Mouse (Mus musculus) embryonic facial prominence, embryonic 14.5 days (tissue): Measurements from ENCODE around the gene Ctsf. TPM values are rescaled to one million over a fixed set of nuclear protein-coding genes. Genes with fewer than 3 reads are reported as not detected.
A peak's percentile ranks its signal among the peaks of the same experiment; 100 is the strongest.

Experiments
- ATAC-seq: fragments of 200-750 bp; cut with Nextera tagmentation; 2 replicates; pipeline ENCODE4 v1.8.0; 2017; ENCODE audit warnings: low read depth, moderate number of reproducible peaks, moderate TSS enrichment
- DNase-seq: peaks from one replicate; pipeline ENCODE4 v3.0.0-alpha.2; 2015; ENCODE audit warnings: low spot score
- H3K27ac ChIP-seq: fragments of 300-500 bp; sonication (generic); replicated peaks from 2 replicates; pipeline ENCODE4 v1.5.1; 2014; ENCODE audit warnings: low read depth, mild to moderate bottlenecking, low read length, moderate library complexity
- H3K27me3 ChIP-seq: fragments of 300-500 bp; sonication (generic); replicated peaks from 2 replicates; pipeline ENCODE4 v1.6.1; 2014; ENCODE audit warnings: low read length; ENCODE audit not compliant: control insufficient read depth, insufficient read depth
- H3K36me3 ChIP-seq: fragments of 300-500 bp; sonication (generic); 2 replicates; pipeline ENCODE4 v1.6.1; 2014; ENCODE audit warnings: low read length, mixed read lengths; ENCODE audit not compliant: control insufficient read depth, insufficient read depth
- H3K4me1 ChIP-seq: fragments of 300-500 bp; sonication (generic); 2 replicates; pipeline ENCODE4 v1.6.1; 2014; ENCODE audit warnings: antibody characterized with exemption, low read length; ENCODE audit not compliant: control insufficient read depth, insufficient read depth
- H3K4me2 ChIP-seq: fragments of 300-500 bp; sonication (generic); 2 replicates; pipeline ENCODE4 v1.6.1; 2014; ENCODE audit warnings: low read depth, mild to moderate bottlenecking, low read length, moderate library complexity, mixed read lengths
- H3K4me3 ChIP-seq: fragments of 300-500 bp; sonication (generic); 2 replicates; pipeline ENCODE4 v1.5.1; 2014; ENCODE audit warnings: low read depth, mild to moderate bottlenecking, low read length
- H3K9ac ChIP-seq: fragments of 300-500 bp; sonication (generic); 2 replicates; pipeline ENCODE4 v1.6.1; 2014; ENCODE audit warnings: low read depth, mild to moderate bottlenecking, low read length, moderate library complexity, mixed read lengths
- H3K9me3 ChIP-seq: fragments of 300-500 bp; sonication (generic); 2 replicates; pipeline ENCODE4 v1.6.1; 2016; ENCODE audit warnings: low read length; ENCODE audit not compliant: control insufficient read depth
- WGBS: fragments of 180-500 bp; shearing (Covaris S2); extraction: QIAGEN DNeasy Blood & Tissue Kit; methylation state at CpG from one replicate; pipeline ENCODE4 v1.1.7; 2014; 5-methylcytosine and 5-hydroxymethylcytosine counted together
- polyA plus RNA-seq: library from polyadenylated mRNA; unstranded; fragments of >200 nt; fragmentation: Nextera tagmentation; extraction: Ambion mirVana; gene quantifications from 2 replicates; pipeline ENCODE4 v1.2.1, GENCODE M21; 2014

Gene Ctsf
- polyA plus RNA-seq, 1 experiment from 2014 or later = 44.1 TPM

DNA sequence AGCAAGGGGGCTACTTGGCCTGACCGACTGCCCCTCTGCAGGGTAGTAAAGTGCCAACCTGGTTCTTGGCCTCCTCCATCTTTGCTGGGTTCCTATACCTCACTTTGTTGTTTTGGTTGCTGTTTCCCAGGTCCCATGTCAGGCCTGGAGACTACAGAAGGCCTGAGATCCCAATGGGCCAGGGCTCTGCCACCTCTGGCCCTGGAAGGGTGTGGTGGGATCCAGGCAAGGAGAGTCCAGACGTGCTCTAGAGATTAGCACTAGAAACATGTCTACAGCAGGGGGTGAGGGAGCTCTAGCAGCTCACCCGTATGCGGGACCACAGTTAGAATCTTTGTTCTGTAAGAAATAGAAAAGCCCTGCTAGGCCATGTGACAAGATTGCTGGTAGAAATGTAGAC, 29.0 kb downstream of the Ctsf start:
- Histone ChIP-seq H3K4me1 (0 out of 2 replicates have a peak, but pooled peaks cover 3% of the 10 kb centered on the region), H3K9me3 (no peaks in the 10 kb centered on the region), H3K4me3 (no peak overlapping the region), H3K4me2 (no peak overlapping the region), H3K27ac (no peak overlapping the region), H3K36me3 (no peaks in the 10 kb centered on the region), H3K9ac (no peak overlapping the region), H3K27me3 (no peaks in the 10 kb centered on the region)
- DNase-seq (no peak), ATAC-seq (no peak)
- 87% methylated on average over 4 of the region's 4 CpGs for WGBS

DNA sequence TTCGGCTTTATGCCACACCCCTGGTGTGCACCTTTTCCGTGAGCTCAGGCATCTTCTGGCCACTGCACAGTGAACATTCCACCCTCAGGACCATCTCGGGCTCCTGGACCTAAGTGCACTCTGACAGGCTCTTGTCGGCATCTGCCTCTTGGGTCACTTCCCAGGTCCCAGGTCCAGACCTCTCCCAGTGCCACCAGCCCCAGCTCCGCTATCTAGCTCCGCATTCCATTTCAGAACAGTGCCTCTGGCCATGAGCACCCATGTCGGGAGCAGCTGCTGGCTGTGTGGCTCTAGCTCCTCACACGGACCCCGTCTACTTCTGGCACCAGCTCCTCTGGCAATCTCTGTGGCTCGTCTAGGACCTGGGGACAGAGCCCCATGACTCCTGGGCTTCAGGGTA, 34.9 kb downstream of the Ctsf start:
- DNase-seq = no peak
- no peaks in the 10 kb centered on the region for H3K4me1 ChIP-seq
- no peak overlapping the region for H3K4me2 ChIP-seq
- no peaks in the 10 kb centered on the region for H3K27me3 ChIP-seq
- no peak overlapping the region for H3K27ac ChIP-seq
- peaks cover 10% of the 10 kb centered on the region; the same call in 1 of the 2 replicates for H3K36me3 ChIP-seq
- WGBS = 84% methylated on average over 10 of the region's 10 CpGs
- H3K4me3 ChIP-seq = no peak overlapping the region
- H3K9ac ChIP-seq = no peak overlapping the region
- H3K9me3 ChIP-seq = no peaks in the 10 kb centered on the region
- ATAC-seq = no peak

DNA sequence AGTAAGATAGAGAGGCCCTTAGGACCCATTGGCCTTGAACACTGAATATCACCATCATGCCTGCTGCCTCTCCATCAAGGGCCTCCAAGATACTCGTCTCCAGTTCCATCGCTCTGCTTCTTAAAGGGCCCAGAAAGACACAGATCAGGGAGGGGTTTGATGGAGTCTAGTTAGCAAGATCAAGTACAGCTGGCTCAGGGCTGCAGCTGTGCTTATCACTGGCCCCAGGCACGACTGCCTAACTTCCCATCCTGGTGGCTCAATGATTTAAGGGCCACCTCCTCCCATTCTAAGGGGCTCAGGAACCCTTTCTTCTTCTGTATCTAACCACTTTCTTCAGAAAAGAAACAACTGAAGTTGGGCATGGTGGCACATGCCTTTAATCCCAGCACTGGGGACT, 36.9 kb downstream of the Ctsf start:
- no peaks in the 10 kb centered on the region for H3K27me3 ChIP-seq
- no peaks in the 10 kb centered on the region for H3K4me1 ChIP-seq
- H3K27ac ChIP-seq = no peak overlapping the region
- DNase-seq (no peak), ATAC-seq (no peak)
- peaks cover 10% of the 10 kb centered on the region; the same call in 1 of the 2 replicates for H3K36me3 ChIP-seq
- no peak overlapping the region for H3K4me3 ChIP-seq
- H3K9ac ChIP-seq = 0 out of 2 replicates have a peak overlapping the region, but pooled peaks have one; percentile 11
- H3K9me3 ChIP-seq = no peaks in the 10 kb centered on the region
- no peak overlapping the region for H3K4me2 ChIP-seq
- WGBS = 83% methylated on average over 3 of the region's 3 CpGs

DNA sequence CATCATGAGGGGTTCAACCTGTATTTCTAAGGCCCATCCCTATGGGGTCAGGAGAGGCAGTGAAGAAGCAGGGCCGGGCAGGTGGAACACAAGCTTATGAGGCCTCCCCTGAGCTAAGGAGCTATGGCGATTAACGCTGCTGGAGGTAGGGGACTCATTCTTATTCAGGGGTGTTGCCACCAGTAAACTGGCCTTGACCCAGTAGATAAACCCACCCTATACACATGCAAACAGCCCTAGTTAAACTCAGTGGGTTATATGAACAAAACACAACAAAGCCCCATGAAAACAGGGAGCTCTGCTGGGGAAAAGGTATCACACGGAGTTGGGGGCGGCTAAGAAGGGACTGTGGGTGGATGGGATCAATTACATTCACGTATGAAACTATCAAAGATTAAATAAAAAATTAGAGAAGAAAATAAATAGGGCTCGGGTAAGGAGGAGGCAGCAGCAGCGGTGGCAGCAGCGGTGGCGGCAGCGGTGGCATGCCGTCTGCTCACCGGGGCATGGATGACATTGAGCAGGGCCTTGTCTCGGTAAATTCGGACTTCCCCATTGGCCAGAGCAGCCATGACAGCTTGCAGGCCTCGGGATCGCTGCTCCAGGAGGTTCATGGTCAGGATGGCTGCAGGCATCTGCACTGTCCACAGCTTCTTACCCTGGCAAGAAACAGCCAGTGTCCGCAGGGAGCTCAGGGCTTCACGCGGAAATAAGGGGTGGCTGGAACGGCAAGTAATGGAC, 42.0 kb downstream of the Ctsf start:
- ATAC-seq = no peak
- 62% methylated on average over 21 of the region's 21 CpGs for WGBS

DNA sequence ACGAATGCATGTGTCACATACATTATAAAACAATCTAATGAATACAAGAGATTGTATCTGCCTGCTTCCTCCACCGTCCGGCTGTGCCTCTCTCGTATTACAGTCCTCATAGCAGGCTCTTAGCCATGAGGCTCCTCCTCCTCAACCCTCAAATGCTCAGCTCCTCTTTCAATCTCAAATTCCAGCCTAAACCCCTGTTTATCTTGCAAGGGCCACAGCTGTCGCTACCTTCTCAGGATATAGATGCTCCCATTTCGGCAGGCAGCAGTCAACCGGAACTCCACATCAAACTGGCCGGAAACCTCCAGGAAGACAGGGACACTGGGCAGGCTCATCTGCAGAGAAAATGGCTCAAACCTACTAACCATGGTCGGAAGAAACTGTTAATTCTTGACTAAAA, 44.0 kb downstream of the Ctsf start:
- WGBS = 50% methylated on average over 9 of the region's 9 CpGs
- ATAC-seq (0 out of 2 replicates have a peak, but pooled peaks have one; percentile 26), DNase-seq (peak; percentile 59)
- Histone ChIP-seq H3K36me3 (peaks cover 11% of the 10 kb centered on the region; the same call in 1 of the 2 replicates), H3K9me3 (no peaks in the 10 kb centered on the region), H3K9ac (no peak overlapping the region), H3K4me1 (no peaks in the 10 kb centered on the region), H3K4me2 (no peak overlapping the region), H3K4me3 (no peak overlapping the region), H3K27ac (no peak overlapping the region), H3K27me3 (no peaks in the 10 kb centered on the region)

More for the DNA sequence above, 42.0 kb downstream of the Ctsf start:
- no peak overlapping the region for H3K9ac ChIP-seq
- no peaks in the 10 kb centered on the region for H3K27me3 ChIP-seq
- no peak for DNase-seq
- no peaks in the 10 kb centered on the region for H3K4me1 ChIP-seq
- no peaks in the 10 kb centered on the region for H3K9me3 ChIP-seq
- no peak overlapping the region for H3K4me2 ChIP-seq
- peaks cover 14% of the 10 kb centered on the region; the same call in 1 of the 2 replicates for H3K36me3 ChIP-seq
- no peak overlapping the region for H3K27ac ChIP-seq
- H3K4me3 ChIP-seq = no peak overlapping the region

DNA sequence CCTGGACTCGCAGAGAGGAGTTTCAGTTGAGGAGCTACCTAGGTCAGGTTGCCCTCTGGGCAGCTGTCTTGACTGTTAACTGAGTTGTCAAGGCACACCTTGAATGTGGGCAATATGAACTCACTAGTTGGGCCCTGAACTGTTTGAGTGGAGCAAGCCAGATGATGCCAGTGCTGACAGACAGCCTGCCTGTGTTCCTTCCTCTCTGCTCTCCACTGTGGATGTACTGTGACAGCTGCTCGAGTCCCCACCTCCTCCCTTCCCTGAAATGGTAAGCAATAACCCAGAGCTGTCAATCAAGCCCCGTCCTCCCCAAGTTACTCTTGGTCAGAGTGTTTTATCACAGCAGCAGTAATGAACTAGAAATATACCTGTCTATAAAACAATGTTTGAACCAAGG, 45.0 kb downstream of the Ctsf start:
- Histone ChIP-seq H3K36me3 (peaks cover 11% of the 10 kb centered on the region; the same call in 1 of the 2 replicates), H3K9ac (no peak overlapping the region), H3K4me3 (no peak overlapping the region), H3K4me1 (no peaks in the 10 kb centered on the region), H3K4me2 (no peak overlapping the region), H3K27ac (no peak overlapping the region), H3K9me3 (no peaks in the 10 kb centered on the region), H3K27me3 (no peaks in the 10 kb centered on the region)
- peak; percentile 49 for DNase-seq
- WGBS = 83% methylated on average over 3 of the region's 3 CpGs
- 0 out of 2 replicates have a peak, but pooled peaks have one; percentile 56 for ATAC-seq

DNA sequence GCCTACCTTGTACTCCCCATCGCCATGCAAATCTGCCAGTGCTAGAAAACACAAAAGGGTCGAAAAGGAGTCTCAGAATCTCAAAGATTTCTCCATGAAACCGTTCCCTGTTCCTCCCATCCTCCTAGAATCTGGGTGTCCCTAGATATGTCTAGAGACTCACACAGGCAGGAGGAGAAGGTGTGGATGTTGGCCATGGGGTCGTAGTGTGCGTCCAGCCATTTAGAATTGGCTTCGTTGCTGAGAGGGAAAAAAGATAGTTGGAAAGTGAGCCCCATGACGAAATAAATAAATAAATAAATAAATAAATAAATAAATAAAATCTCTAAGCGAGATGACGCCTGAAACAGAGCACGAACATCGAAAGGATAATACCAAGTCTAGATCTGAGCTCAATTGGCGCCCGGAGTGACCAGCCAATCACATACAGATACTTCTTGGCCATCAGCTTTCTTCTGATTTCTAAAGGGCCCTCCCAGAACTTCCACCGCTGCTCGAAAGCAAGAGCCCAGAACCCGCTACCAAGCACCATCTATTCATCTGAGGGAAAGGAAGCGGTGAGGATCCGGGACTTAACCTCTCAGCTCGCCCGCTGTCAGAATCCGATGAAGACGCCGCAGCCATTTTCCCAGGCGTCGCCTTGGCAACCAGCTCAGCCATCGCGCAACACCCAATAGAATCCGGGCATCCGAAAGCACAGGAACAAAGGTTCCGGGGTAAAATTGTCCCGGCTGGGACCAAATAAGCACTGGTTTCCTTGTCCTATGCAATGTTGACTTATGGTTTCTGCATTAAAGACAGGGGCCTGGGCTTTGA, 51.3 kb downstream of the Ctsf start, which contains the start of gene Bbs1:
Bbs1 (minus strand) TSS at position 650 of the 816 bp plus-strand sequence.
- Histone ChIP-seq H3K4me1 (peaks cover 5% of the 10 kb centered on the region; the same call in 1 of the 2 replicates), H3K9ac (peak within 1 kb of the TSS; percentile 65), H3K4me2 (peak within 1 kb of the TSS; percentile 69), H3K27me3 (no peaks in the 10 kb centered on the region), H3K27ac (no peak within 1 kb of the TSS), H3K36me3 (peaks cover 41% of the 10 kb centered on the region), H3K4me3 (peak within 1 kb of the TSS; percentile 64), H3K9me3 (no peaks in the 10 kb centered on the region)
- peak; percentile 82 for ATAC-seq
- peak; percentile 87 for DNase-seq
- 8% methylated on average over 31 of the region's 31 CpGs for WGBS

DNA sequence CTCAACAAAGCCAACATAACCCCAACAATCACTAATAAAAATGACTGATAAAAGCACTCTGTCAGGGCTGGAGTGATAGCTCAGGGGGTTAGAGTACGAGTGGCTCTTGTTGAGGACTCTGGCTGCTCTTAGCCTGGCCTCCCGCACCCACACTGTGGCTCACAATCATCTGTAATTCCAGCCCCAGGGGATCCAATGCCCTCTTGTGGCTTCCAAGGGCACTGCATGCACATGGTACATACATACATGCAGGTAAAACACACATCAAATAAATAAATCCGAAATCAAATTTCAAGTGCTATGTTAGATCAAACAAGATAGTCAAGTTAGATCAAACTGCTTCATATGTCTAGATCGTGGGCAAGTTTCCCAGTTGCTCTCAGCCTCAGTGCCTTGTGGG, 53.2 kb downstream of the Ctsf start:
- no peak for ATAC-seq
- no peaks in the 10 kb centered on the region for H3K27me3 ChIP-seq
- no peak overlapping the region for H3K4me2 ChIP-seq
- 82% methylated on average over 4 of the region's 4 CpGs for WGBS
- H3K36me3 ChIP-seq = peaks cover 58% of the 10 kb centered on the region
- H3K9me3 ChIP-seq = no peaks in the 10 kb centered on the region
- no peak overlapping the region for H3K4me3 ChIP-seq
- H3K9ac ChIP-seq = no peak overlapping the region
- peaks cover 5% of the 10 kb centered on the region; the same call in 1 of the 2 replicates for H3K4me1 ChIP-seq
- H3K27ac ChIP-seq = no peak overlapping the region
- no peak for DNase-seq
